Mouse (Mus musculus) spleen, adult 2 months (tissue): ENCODE measurements around the gene Rmi2. TPM values are rescaled to one million over a fixed set of nuclear protein-coding genes. Genes with fewer than 3 reads are reported as not detected.

Source experiments
- DNase-seq, 2 experiments: peaks; one replicate each; pipeline versions ENCODE4 v3.0.0 to v3.0.0-alpha.2; 2012 to 2021; ENCODE audit warnings: low spot score in 2 of 2, low read depth in 1 of 2
- H3K27ac ChIP-seq: fragments of 200-500 bp; 2 replicates; pipeline ENCODE4 v1.5.1; 2012; ENCODE audit warnings: low read length, inconsistent platforms; ENCODE audit not compliant: insufficient read depth
- H3K27me3 ChIP-seq: fragments of 200-500 bp; 2 replicates; pipeline ENCODE4 v1.6.1; 2012; ENCODE audit warnings: mild to moderate bottlenecking, moderate library complexity, low read length, inconsistent platforms; ENCODE audit not compliant: control insufficient read depth, insufficient read depth
- H3K36me3 ChIP-seq: fragments of 200-500 bp; 2 replicates; pipeline ENCODE4 v1.6.1; 2012; ENCODE audit warnings: mild to moderate bottlenecking, low read length, inconsistent platforms; ENCODE audit not compliant: control insufficient read depth, insufficient read depth
- H3K4me1 ChIP-seq: fragments of 200-500 bp; 2 replicates; pipeline ENCODE4 v1.6.1; 2011; ENCODE audit warnings: inconsistent platforms; ENCODE audit not compliant: control insufficient read depth, insufficient read depth, insufficient read length
- H3K4me3 ChIP-seq: fragments of 200-500 bp; 2 replicates; pipeline ENCODE4 v1.5.1; 2011; ENCODE audit warnings: mild to moderate bottlenecking, inconsistent platforms; ENCODE audit not compliant: insufficient read depth, insufficient read length; ENCODE audit errors: extremely low read depth
- CTCF ChIP-seq: fragments of 200-500 bp; IDR thresholded peaks from 2 replicates; pipeline ENCODE4 v1.5.1; 2011; ENCODE audit warnings: mild to moderate bottlenecking, inconsistent platforms; ENCODE audit not compliant: insufficient read depth, insufficient read length, insufficient replicate concordance; ENCODE audit errors: extremely low read depth
- POLR2A ChIP-seq: fragments of 200-500 bp; IDR thresholded peaks from 2 replicates; pipeline ENCODE4 v1.6.1; 2011; ENCODE audit warnings: low read depth, low read length, inconsistent platforms
- WGBS: fragments of 180-500 bp; shearing (Covaris S2); methylation state at CpG from one replicate; pipeline ENCODE4 v1.1.7; 2018; 5-methylcytosine and 5-hydroxymethylcytosine counted together
- polyA plus RNA-seq: library from polyadenylated mRNA; depleted of rRNA; stranded (reverse); fragments of >200 nt; gene quantifications from 2 replicates; pipeline ENCODE4 v1.2.3, GENCODE M21; 2012

Rmi2 gene
- polyA plus RNA-seq, 1 experiment = 1.9 TPM

- WGBS = 89% methylated on average over 6 of the region's 6 CpGs
Observed at GRCm38 (mm10) chr16:10864833-10865591, 30.2 kb downstream of the Rmi2 start.

GRCm38 (mm10) chr16:10865592-10865987 lies 30.7 kb downstream of the Rmi2 start:
- no peak for TF ChIP-seq POLR2A
- no peak for TF ChIP-seq CTCF
- no peaks in the 10 kb centered on the region for H3K27me3 ChIP-seq
- no peak for DNase-seq

More at GRCm38 (mm10) chr16:10864833-10865591, 30.2 kb downstream of the Rmi2 start:
- Histone ChIP-seq H3K36me3 (no peaks in the 10 kb centered on the region), H3K27me3 (no peaks in the 10 kb centered on the region), H3K4me1 (peaks cover 4% of the 10 kb centered on the region; the same call in 1 of the 2 replicates), H3K4me3 (no peak overlapping the region), H3K27ac (no peak overlapping the region)
- TF ChIP-seq CTCF = no peak
- TF ChIP-seq POLR2A = no peak
- DNase-seq = no peak

GRCm38 (mm10) chr16:10866841-10867240 lies 32.0 kb downstream of the Rmi2 start:
- no peak overlapping the region for H3K4me3 ChIP-seq
- H3K36me3 ChIP-seq = no peaks in the 10 kb centered on the region
- H3K4me1 ChIP-seq = no peaks in the 10 kb centered on the region
- DNase-seq = no peak
- 97% methylated on average over 8 of the region's 8 CpGs for WGBS
- H3K27me3 ChIP-seq = no peaks in the 10 kb centered on the region
- no peak for TF ChIP-seq POLR2A
- no peak for TF ChIP-seq CTCF
- H3K27ac ChIP-seq = no peak overlapping the region

More at GRCm38 (mm10) chr16:10865592-10865987, 30.7 kb downstream of the Rmi2 start:
- Histone ChIP-seq H3K27ac (no peak overlapping the region), H3K4me3 (no peak overlapping the region), H3K36me3 (no peaks in the 10 kb centered on the region), H3K4me1 (no peaks in the 10 kb centered on the region; the same call in 1 of the 2 replicates)

- H3K4me3 ChIP-seq = no peak overlapping the region
- no peak for TF ChIP-seq CTCF
- TF ChIP-seq POLR2A = no peak
- no peaks in the 10 kb centered on the region for H3K27me3 ChIP-seq
- no peak overlapping the region for H3K27ac ChIP-seq
- no peak for DNase-seq
- H3K4me1 ChIP-seq = no peaks in the 10 kb centered on the region
- no peaks in the 10 kb centered on the region for H3K36me3 ChIP-seq
- 88% methylated on average over 2 of the region's 2 CpGs for WGBS
Observed at GRCm38 (mm10) chr16:10867501-10867900, 32.6 kb downstream of the Rmi2 start.

GRCm38 (mm10) chr16:10867904-10868440 lies 33.1 kb downstream of the Rmi2 start:
- 46% methylated on average over 11 of the region's 11 CpGs for WGBS
- H3K4me1 ChIP-seq = no peaks in the 10 kb centered on the region
- no peak overlapping the region for H3K4me3 ChIP-seq
- TF ChIP-seq POLR2A (no peak), CTCF (peak; percentile 96)
- no peaks in the 10 kb centered on the region for H3K27me3 ChIP-seq
- H3K27ac ChIP-seq = no peak overlapping the region
- no peaks in the 10 kb centered on the region for H3K36me3 ChIP-seq
- peak in 1 of 2 experiments; percentile 58 for DNase-seq

- Histone ChIP-seq H3K4me3 (no peak overlapping the region), H3K27ac (no peak overlapping the region), H3K27me3 (no peaks in the 10 kb centered on the region), H3K4me1 (no peaks in the 10 kb centered on the region), H3K36me3 (no peaks in the 10 kb centered on the region)
- WGBS = 83% methylated on average over 4 of the region's 4 CpGs
- TF ChIP-seq POLR2A = no peak
- no peak for TF ChIP-seq CTCF
- no peak for DNase-seq
Observed at GRCm38 (mm10) chr16:10870969-10871368, 36.1 kb downstream of the Rmi2 start.

GRCm38 (mm10) chr16:10872825-10873360 lies 38.0 kb downstream of the Rmi2 start:
- Histone ChIP-seq H3K27ac (no peak overlapping the region), H3K36me3 (no peaks in the 10 kb centered on the region), H3K4me1 (no peaks in the 10 kb centered on the region), H3K4me3 (no peak overlapping the region), H3K27me3 (no peaks in the 10 kb centered on the region)
- no peak for DNase-seq
- 63% methylated on average over 4 of the region's 4 CpGs for WGBS
- no peak for TF ChIP-seq CTCF
- TF ChIP-seq POLR2A = no peak
